Mouse (Mus musculus) heart, postnatal 0 days (tissue): ENCODE results near the gene Olfr224. TPM values are rescaled to one million over a fixed set of nuclear protein-coding genes. Genes with fewer than 3 reads are reported as not detected.

Experiments used
- ATAC-seq: fragments of 200-750 bp; cut with Nextera tagmentation; 2 replicates; pipeline ENCODE4 v1.8.0; 2017; ENCODE audit warnings: low read depth, moderate number of reproducible peaks, moderate library complexity; ENCODE audit not compliant: insufficient read depth
- DNase-seq: peaks from one replicate; pipeline ENCODE4 v3.0.0-alpha.2; 2016; ENCODE audit warnings: low spot score
- H3K27ac ChIP-seq: fragments of 300-500 bp; sonication (generic); 2 replicates; pipeline ENCODE4 v1.5.1; 2014; ENCODE audit warnings: low read depth, mild to moderate bottlenecking
- H3K27me3 ChIP-seq: fragments of 300-500 bp; sonication (generic); 2 replicates; pipeline ENCODE4 v1.6.1; 2014; ENCODE audit warnings: low read length, mixed read lengths; ENCODE audit not compliant: control insufficient read depth, insufficient read depth
- H3K36me3 ChIP-seq: fragments of 300-500 bp; sonication (generic); replicated peaks from 2 replicates; pipeline ENCODE4 v1.6.1; 2014; ENCODE audit warnings: low read length, mixed read lengths; ENCODE audit not compliant: control insufficient read depth, insufficient read depth
- H3K4me1 ChIP-seq: fragments of 300-500 bp; sonication (generic); 2 replicates; pipeline ENCODE4 v1.6.1; 2014; ENCODE audit warnings: antibody characterized with exemption; ENCODE audit not compliant: control insufficient read depth, insufficient read depth
- H3K4me2 ChIP-seq: fragments of 300-500 bp; sonication (generic); 2 replicates; pipeline ENCODE4 v1.6.1; 2014; ENCODE audit warnings: low read depth, mild to moderate bottlenecking, low read length, moderate library complexity
- H3K4me3 ChIP-seq: fragments of 300-500 bp; sonication (generic); 2 replicates; pipeline ENCODE4 v1.5.1; 2014; ENCODE audit warnings: low read depth, low read length
- H3K9ac ChIP-seq: fragments of 300-500 bp; sonication (generic); replicated peaks from 2 replicates; pipeline ENCODE4 v1.6.1; 2014; ENCODE audit warnings: low read depth, low read length, mixed read lengths
- H3K9me3 ChIP-seq: fragments of 300-500 bp; sonication (generic); replicated peaks from 2 replicates; pipeline ENCODE4 v1.6.1; 2016; ENCODE audit warnings: low read length; ENCODE audit not compliant: control insufficient read depth
- CTCF ChIP-seq: IDR thresholded peaks from 2 replicates; pipeline ENCODE4 v1.5.1; 2016; ENCODE audit warnings: antibody characterized with exemption, control low read depth, low read depth
- EP300 ChIP-seq: IDR thresholded peaks from 2 replicates; pipeline ENCODE4 v1.6.1; 2016; ENCODE audit warnings: antibody characterized with exemption, low read depth
- WGBS: fragments of 180-500 bp; shearing (Covaris S2); extraction: QIAGEN DNeasy Blood & Tissue Kit; methylation state at CpG from one replicate; pipeline ENCODE4 v1.1.7; 2014; 5-methylcytosine and 5-hydroxymethylcytosine counted together
- polyA plus RNA-seq: library from polyadenylated mRNA; unstranded; fragments of >200 nt; fragmentation: Nextera tagmentation; extraction: Ambion mirVana; gene quantifications from 2 replicates; pipeline ENCODE4 v1.2.1, GENCODE M21; 2015
- total RNA-seq: library from RNA; depleted of rRNA; stranded (reverse); fragments of >200 nt; gene quantifications from 2 replicates; pipeline ENCODE4 v1.2.3, GENCODE M21; 2014; ENCODE audit warnings: low replicate concordance

Gene Olfr224
- total and polyA plus RNA-seq, 2 experiments from 2014 or later, result not detected

DNA sequence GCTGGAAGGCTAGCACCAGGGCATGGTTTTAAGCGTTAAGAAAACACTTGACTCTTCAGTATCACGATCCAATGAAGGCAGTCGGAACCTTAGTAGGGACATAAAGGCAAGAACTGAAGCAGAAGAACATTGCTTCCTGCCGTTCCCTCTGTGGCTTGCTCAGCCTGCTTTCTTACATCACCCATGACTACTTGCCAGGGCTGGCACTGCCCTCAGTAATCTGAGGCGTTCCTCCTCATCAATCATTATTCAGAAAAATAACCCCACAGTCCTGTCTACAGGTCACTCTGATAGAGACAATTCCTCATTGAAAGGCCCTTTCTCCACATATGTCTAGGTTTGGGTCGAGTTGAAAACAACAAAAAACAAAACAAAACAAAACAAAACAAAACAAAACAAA is 36.7 kb upstream of the Olfr224 start:
- no peak overlapping the region for H3K9ac ChIP-seq
- ATAC-seq, result no peak
- TF ChIP-seq EP300 (no peak), CTCF (no peak)
- DNase-seq, result no peak
- H3K9me3 ChIP-seq, result no peaks in the 10 kb centered on the region
- 75% methylated on average over 6 of the region's 6 CpGs for WGBS
- H3K4me2 ChIP-seq, result no peak overlapping the region
- no peaks in the 10 kb centered on the region for H3K27me3 ChIP-seq
- no peak overlapping the region for H3K27ac ChIP-seq
- H3K4me1 ChIP-seq, result no peaks in the 10 kb centered on the region
- no peaks in the 10 kb centered on the region for H3K36me3 ChIP-seq
- no peak overlapping the region for H3K4me3 ChIP-seq

DNA sequence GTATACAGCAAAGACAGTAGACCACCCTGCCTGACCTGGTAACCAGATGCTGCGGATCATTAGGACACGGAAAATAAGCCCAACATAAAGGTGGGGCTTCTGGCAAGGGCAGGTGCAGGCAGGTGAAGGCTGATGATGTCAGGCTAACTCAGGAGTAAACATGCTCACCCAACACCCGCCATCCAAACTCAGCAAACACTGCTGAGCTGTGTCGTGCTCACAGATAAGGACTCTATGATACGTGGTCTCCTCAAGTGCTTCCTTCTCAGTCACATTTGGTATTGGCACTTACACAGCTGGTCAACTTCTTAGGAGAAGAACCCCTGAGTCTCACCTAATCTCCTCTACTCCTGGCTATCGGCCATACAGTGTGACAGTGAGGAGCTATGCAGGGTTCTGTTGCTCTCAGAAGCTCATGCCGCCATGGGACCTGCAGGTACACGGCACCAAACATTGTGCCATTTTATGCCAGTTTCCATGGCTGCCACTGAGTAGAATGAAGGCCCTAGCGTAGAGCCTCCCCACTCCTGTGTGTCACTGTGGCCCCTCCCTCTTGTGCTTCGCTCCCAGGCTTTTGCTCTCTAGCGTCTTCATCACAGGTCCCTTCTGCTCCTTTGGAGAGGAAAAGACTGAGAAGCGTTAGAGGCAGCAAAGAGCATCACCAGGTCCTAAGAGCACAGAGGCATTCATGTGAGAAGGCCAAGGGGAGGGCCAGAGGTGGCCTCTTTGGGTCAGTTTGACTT is 36.0 kb upstream of the Olfr224 start:
- Histone ChIP-seq H3K27ac (no peak overlapping the region), H3K9me3 (no peaks in the 10 kb centered on the region), H3K4me3 (no peak overlapping the region), H3K27me3 (no peaks in the 10 kb centered on the region), H3K4me2 (no peak overlapping the region), H3K4me1 (no peaks in the 10 kb centered on the region), H3K36me3 (no peaks in the 10 kb centered on the region), H3K9ac (no peak overlapping the region)
- ATAC-seq (no peak), DNase-seq (no peak)
- 72% methylated on average over 12 of the region's 12 CpGs for WGBS
- TF ChIP-seq CTCF, result no peak

DNA sequence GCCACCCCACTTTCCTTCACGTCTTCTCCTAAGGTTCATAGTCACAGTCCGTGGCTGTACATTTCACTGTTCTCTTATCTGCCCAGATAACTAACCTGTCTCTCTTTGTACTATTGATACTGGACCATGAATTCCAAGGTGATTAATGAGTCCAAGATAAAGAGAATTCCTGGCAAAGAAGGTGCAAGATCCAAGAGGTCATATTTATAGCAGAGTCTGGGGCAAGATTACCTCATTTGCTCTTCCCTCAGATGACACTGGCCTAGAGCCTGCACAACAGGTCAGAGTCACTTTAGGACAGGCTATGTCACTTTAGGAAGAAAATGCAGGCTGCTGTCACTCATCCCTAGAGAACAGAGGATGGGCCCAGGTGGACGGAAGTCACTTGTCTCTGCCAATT is 34.9 kb upstream of the Olfr224 start:
- H3K27ac ChIP-seq, result no peak overlapping the region

DNA sequence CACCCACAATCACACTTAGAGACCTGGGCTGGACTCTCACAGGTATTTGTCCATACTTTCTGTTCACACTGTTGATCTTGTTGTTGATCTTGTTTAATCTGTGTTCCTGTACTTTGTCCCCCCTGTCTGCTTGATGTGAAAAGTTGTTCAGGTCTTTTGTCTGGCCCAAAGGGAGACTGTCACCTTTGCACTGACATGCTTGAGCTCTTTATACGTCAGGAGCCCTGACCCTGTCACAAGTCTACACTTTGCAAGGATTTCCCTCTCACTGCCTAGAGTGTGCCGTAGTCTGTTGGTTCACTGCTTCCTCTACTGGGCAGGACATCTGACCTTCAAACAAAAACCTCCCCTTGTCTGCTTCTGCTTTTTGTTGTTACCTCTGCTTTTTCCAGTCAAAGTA is 34.3 kb upstream of the Olfr224 start:
- Histone ChIP-seq H3K27ac (no peak overlapping the region), H3K4me1 (no peaks in the 10 kb centered on the region), H3K4me2 (no peak overlapping the region), H3K9me3 (no peaks in the 10 kb centered on the region), H3K36me3 (no peaks in the 10 kb centered on the region), H3K9ac (no peak overlapping the region), H3K4me3 (no peak overlapping the region), H3K27me3 (no peaks in the 10 kb centered on the region)
- no peak for DNase-seq
- 60% methylated on average over 2 of the region's 2 CpGs for WGBS
- no peak for TF ChIP-seq CTCF
- no peak for TF ChIP-seq EP300
- no peak for ATAC-seq

More for the DNA sequence above, 34.9 kb upstream of the Olfr224 start:
- ATAC-seq (no peak), DNase-seq (no peak)
- H3K27me3 ChIP-seq, result no peaks in the 10 kb centered on the region
- no peaks in the 10 kb centered on the region for H3K36me3 ChIP-seq
- no peak overlapping the region for H3K4me2 ChIP-seq
- H3K9me3 ChIP-seq, result no peaks in the 10 kb centered on the region
- no peak overlapping the region for H3K9ac ChIP-seq
- no peak overlapping the region for H3K4me3 ChIP-seq
- H3K4me1 ChIP-seq, result no peaks in the 10 kb centered on the region
- WGBS, result 41% methylated on average over 3 of the region's 3 CpGs
- no peak for TF ChIP-seq CTCF
- TF ChIP-seq EP300, result no peak

DNA sequence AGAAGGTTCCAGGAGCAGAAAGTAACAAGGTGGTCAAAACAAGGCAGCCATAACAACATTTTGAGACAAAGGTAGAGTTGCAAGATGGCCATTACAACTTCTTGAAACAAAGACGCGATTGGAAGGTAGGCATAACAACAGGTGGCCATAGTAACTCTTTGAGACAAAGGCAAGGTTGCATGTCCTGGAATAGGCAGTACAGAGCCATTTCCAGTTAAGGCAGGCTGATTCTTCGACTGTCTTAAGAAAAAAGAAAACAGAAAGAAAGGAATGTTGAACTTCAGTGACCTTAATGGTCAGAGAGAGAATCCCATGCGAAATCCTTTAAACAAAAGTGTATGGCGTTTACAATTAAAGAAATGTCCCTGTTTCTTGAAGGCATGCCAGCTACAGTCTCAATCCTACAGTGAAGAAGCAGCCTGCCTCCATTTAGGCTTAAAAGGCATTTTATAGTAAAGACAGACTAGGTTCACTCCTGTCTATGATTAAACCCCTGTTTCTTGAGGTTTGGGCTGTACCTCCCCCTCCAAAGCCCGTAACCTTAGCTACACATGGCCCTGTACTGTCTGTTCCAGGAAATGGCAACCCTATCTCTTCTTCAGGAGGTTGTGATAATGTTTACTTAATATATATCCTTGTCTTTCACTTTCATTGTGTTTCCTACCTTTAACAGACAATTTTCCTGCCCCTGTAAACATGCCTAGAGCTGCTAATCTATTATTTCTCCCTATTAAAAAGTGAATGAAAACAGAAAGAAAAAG is 32.6 kb upstream of the Olfr224 start:
- ATAC-seq, result no peak
- H3K27me3 ChIP-seq, result no peaks in the 10 kb centered on the region
- H3K27ac ChIP-seq, result no peak overlapping the region
- H3K36me3 ChIP-seq, result no peaks in the 10 kb centered on the region
- 71% methylated on average over 6 of the region's 6 CpGs for WGBS
- no peak for DNase-seq
- H3K4me3 ChIP-seq, result no peak overlapping the region
- no peak overlapping the region for H3K9ac ChIP-seq
- no peak for TF ChIP-seq EP300
- H3K4me2 ChIP-seq, result no peak overlapping the region
- H3K4me1 ChIP-seq, result no peaks in the 10 kb centered on the region
- H3K9me3 ChIP-seq, result no peaks in the 10 kb centered on the region
